Mouse (Mus musculus) spleen, postnatal 14 days (tissue): ENCODE results near the gene Cd276.
"Not testable (repeated sequence)": the region's sequence is repeated elsewhere in the genome, so short reads cannot be mapped to it uniquely, and the experiment has no call there.

Source experiments
- DNase-seq, 2 experiments: peaks; one replicate each; pipeline ENCODE4 v3.0.0; 2021 to 2022; ENCODE audit warnings: low spot score in 2 of 2

Cd276 gene

GRCm38 (mm10) chr9:58554908-58555684, at the start of gene Cd276:
TSS of gene Cd276 (minus strand) at chr9:58555437.
- no peak for DNase-seq

- no peak for DNase-seq
Measured at GRCm38 (mm10) chr9:58595313-58595712, 40.1 kb upstream of the Cd276 start.

- DNase-seq: no peak
Measured at GRCm38 (mm10) chr9:58588657-58589056, 33.4 kb upstream of the Cd276 start.

- no peak for DNase-seq
Measured at GRCm38 (mm10) chr9:58584323-58584722, 29.1 kb upstream of the Cd276 start.

GRCm38 (mm10) chr9:58583267-58583641, 28.0 kb upstream of the Cd276 start:
- peak; percentile 7 to 19 for DNase-seq

- peak; percentile 28 to 61 for DNase-seq
Measured at GRCm38 (mm10) chr9:58582581-58583266, 27.5 kb upstream of the Cd276 start.

GRCm38 (mm10) chr9:58581958-58582540, 26.8 kb upstream of the Cd276 start, which contains the start of gene Nptn:
TSS of gene Nptn (plus strand) at chr9:58582240.
- DNase-seq: peak; percentile 93 to 96

- no peak for DNase-seq
Measured at GRCm38 (mm10) chr9:58581283-58581930, 26.2 kb upstream of the Cd276 start.

- not testable (repeated sequence) for DNase-seq
Measured at GRCm38 (mm10) chr9:58580453-58581195, 25.4 kb upstream of the Cd276 start.

- peak; percentile 46 to 69 for DNase-seq
Measured at GRCm38 (mm10) chr9:58578669-58579068, 23.4 kb upstream of the Cd276 start.

- DNase-seq: no peak
Measured at GRCm38 (mm10) chr9:58571001-58571400, 15.8 kb upstream of the Cd276 start.

GRCm38 (mm10) chr9:58567682-58568081, 12.4 kb upstream of the Cd276 start:
- peak in 1 of 2 experiments; percentile 31 for DNase-seq

- DNase-seq: not testable (repeated sequence)
Measured at GRCm38 (mm10) chr9:58565945-58566344, 10.7 kb upstream of the Cd276 start.

- no peak for DNase-seq
Measured at GRCm38 (mm10) chr9:58560211-58560610, 5.0 kb upstream of the Cd276 start.

GRCm38 (mm10) chr9:58557457-58558455, 2.5 kb upstream of the Cd276 start:
- DNase-seq: no peak

GRCm38 (mm10) chr9:58556627-58557026, 1.4 kb upstream of the Cd276 start:
- no peak for DNase-seq

- DNase-seq: no peak
Measured at GRCm38 (mm10) chr9:58555685-58556414, 613 bp upstream of the Cd276 start.

- no peak for DNase-seq
Measured at GRCm38 (mm10) chr9:58554056-58554907, 955 bp downstream of the Cd276 start.

- no peak for DNase-seq
Measured at GRCm38 (mm10) chr9:58552083-58552482, 3.2 kb downstream of the Cd276 start.
